Mouse (Mus musculus): ENCODE results near the gene Rgs12.

The Rgs12 gene

GRCm38 (mm10) chr5:34948861-34949760 is at the start of gene Rgs12:
Gene Rgs12, plus strand, starts transcription at chr5:34949445.
- peak; percentile 89 for DNase-seq (ENCODE audit: low spot score)

DNA sequence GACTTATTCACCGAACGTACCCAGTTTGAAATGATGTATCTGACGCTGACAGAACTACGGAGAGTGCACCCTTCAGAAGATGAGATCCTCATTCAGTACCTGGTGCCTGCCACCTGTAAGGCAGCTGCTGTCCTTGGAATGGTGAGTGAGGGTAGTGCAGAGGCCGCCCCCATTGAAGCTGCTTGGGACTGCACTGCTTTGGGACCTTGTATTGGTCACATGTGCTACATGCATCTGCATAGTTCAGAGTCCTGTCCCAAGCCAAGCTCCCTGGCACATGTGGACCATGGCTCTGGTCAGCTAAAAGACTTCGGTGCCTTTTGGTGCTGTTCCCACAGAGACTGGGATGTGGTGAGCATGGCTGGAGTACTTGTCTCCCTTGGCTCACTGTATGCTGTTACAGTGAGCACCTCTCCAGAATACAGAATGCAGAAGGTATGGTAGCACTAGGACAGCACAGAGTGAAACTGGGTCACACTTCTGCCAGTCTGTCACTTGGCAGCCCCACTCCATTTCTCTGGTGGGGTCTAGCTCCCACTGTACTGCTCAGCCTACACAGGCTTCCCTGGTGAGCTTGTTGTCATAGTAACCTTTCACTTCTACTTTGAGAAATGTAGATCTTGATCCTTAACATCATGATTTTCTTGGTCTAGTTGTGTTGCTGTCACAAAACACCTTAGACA is 49.3 kb upstream of the Rgs12 start:
- DNase-seq (ENCODE audit: low spot score) = no peak

- no peak for DNase-seq (ENCODE audit: low spot score)
Measured at GRCm38 (mm10) chr5:34902371-34902770, 46.9 kb upstream of the Rgs12 start.

DNA sequence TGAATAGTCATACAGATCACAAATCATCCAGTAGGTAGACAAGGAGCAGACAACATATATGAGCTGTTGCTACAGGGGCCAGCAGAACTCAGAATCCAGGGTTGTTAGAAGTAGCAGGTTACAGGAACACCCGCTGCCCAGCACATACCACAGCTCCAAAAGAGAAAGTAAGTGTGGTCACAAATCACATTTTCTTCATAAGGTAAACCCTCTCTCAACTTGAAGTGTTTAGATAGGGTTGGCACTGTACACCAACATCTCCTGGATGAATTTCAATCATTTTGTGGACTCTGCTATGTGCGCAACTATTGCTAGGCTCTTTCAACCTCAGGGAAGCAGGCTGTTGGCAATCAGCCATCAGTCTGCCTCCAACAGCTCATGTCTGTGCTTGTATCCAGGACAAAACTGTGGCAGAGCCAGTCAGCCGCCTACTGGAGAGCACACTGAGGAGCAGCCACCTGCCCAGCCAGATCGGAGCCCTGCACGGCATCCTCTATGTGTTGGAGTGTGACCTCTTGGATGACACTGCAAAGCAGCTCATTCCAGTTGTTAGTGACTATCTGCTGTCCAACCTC is 46.3 kb upstream of the Rgs12 start:
- peak; percentile 67 for DNase-seq (ENCODE audit: low spot score)

- DNase-seq (ENCODE audit: low spot score) = no peak
Measured at GRCm38 (mm10) chr5:34904412-34904811, 44.8 kb upstream of the Rgs12 start.

- DNase-seq (ENCODE audit: low spot score) = no peak
Measured at GRCm38 (mm10) chr5:34907230-34907629, 42.0 kb upstream of the Rgs12 start.

GRCm38 (mm10) chr5:34907910-34908725 is 41.1 kb upstream of the Rgs12 start, which contains the start of gene Msantd1:
Gene Msantd1, plus strand, starts transcription at chr5:34908012.
- DNase-seq (ENCODE audit: low spot score) = no peak

- DNase-seq (ENCODE audit: low spot score) = no peak
Measured at GRCm38 (mm10) chr5:34908726-34909633, 40.3 kb upstream of the Rgs12 start.

GRCm38 (mm10) chr5:34909634-34910503 is 39.4 kb upstream of the Rgs12 start:
- DNase-seq (ENCODE audit: low spot score) = no peak

- DNase-seq (ENCODE audit: low spot score) = no peak
Measured at GRCm38 (mm10) chr5:34910504-34910815, 38.8 kb upstream of the Rgs12 start.

GRCm38 (mm10) chr5:34915801-34916200 is 33.4 kb upstream of the Rgs12 start:
- peak; percentile 69 for DNase-seq (ENCODE audit: low spot score)

- no peak for DNase-seq (ENCODE audit: low spot score)
Measured at GRCm38 (mm10) chr5:34917234-34917655, 32.0 kb upstream of the Rgs12 start.

GRCm38 (mm10) chr5:34918785-34919184 is 30.5 kb upstream of the Rgs12 start:
- no peak for DNase-seq (ENCODE audit: low spot score)

DNA sequence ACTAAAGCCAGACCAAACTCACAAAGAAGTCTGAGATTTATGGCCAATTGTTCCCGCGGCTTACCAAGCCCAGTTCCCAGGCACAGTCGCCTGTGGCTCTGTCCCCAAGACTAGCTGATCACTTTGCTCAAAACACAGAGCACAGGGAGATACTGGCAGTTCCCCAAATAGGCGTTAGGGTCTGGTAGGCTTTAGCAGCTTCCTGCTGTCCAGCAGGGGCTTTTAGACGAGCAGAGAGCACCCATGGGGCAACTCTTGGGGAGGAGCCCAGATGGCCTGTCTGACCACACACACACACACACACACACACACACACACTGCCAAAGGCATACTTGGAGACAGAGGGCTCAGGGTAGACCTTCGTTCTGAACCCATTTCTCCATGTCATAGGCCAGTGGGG is 26.7 kb upstream of the Rgs12 start:
- DNase-seq (ENCODE audit: low spot score) = no peak

- no peak for DNase-seq (ENCODE audit: low spot score)
Measured at GRCm38 (mm10) chr5:34923920-34924319, 25.3 kb upstream of the Rgs12 start.

DNA sequence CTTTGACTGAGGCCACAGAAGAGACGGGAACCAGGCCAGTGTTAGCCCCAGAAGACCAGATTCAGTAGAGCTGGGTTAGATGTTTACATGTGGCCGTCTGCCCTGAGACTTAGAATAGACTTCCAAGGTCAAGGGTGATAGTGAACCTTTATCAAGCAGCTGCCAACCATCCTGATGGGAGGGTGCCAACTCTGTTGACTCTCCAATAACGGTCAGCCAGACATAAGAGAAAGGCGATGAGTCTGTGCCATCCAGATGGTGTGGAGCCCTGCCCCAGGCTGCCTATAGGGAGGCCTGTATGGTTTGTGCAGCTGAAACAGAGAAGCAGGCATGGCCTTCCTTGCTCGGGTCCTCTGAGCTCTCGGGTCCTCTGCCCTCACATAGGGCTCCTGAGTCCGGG is 24.7 kb upstream of the Rgs12 start:
- DNase-seq (ENCODE audit: low spot score) = no peak

GRCm38 (mm10) chr5:34927648-34928047 is 21.6 kb upstream of the Rgs12 start:
- DNase-seq (ENCODE audit: low spot score) = peak; percentile 67

DNA sequence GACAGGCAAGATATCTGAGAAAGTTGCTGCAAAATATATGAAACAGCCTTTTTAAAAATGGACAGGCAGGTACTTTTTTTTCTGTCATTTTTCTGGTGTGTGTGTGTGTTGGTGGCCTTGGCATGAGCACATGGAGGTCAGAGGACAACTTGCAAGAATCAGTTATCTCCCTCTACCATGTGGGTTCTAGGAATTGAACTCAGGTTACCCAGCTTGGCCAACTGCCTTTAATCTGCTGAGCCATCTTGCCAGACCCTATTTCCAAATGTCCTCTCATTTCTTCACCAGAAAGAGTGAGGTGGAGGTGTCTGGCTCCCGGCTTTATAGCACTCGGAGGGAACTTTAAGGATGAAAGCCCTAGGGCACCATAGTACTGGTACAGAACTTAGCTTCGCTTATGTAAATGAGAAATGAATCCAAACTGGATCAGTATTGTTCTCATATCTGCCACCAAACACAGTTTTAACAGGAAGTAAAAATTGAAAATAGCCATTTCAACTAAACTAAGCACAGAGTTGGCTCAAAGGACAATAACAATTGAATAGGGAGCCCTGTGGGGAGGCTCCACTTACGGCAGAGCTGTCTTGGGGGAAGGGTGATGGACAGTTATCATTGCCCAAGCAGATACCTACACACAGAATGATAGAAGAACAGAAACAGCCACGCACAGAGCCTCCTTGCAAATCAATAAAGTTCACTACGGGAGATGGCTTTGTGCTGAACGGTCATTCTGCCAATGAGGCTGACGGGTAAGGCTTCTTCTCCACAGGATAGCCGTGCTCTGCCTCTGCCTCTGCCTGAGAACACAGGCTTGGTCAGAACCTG is 18.9 kb upstream of the Rgs12 start:
- no peak for DNase-seq (ENCODE audit: low spot score)

DNA sequence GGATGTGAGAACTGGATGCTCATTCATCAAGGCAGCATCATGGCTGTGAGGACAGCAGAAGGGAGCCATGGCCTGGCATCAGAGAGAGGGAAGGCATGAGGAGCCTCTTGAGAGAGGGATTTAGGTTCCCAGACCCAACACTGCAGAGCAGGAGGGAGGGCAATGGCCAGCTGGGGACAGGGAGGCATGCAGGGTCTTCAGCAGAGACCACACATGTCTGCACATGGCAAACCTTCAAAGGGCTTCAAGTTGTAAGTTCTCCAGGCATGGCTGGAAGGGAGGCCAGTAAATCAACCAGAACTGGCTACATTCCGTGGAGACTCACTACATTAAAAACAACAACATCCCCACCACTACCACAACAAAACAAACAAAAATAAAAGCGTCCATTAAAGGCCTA is 18.2 kb upstream of the Rgs12 start:
- no peak for DNase-seq (ENCODE audit: low spot score)

Measured in MN1 (cell line).